In the genomic region with DNA sequence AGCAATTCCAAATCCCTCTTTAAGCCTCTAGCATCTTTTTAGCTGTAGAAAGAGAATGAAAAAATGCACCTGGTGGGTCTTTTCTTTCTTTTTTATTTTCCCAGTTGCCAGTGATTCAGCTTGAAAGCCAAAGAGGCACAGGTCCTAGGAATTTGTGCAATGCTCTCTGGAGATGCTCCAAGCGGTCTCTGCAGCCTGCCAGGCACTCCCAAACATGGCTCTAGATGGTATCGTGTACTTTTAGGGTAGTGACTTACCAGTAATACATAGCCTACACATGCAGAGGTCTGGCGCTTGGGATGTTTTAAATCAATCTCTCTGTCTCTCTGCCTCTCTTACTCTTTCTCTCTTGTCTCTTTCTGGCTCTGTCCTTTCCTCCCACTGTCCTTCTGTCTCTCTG, we compare ENCODE assay signal across 15 mouse cellular contexts. TPM values are rescaled to one million over a fixed set of nuclear protein-coding genes. Genes with fewer than 3 reads are reported as not detected.
DNase-seq lines count a peak whose midpoint lies in the region; ATAC-seq and TF ChIP-seq lines count a peak whose summit lies in the region.
"Had no signal": no experiment of that assay in that cellular context is flagged by ENCODE, and none has a peak within 500 bp of the region (broad histone marks: within the 10 kb centered on the region; RNA-seq: fewer than 3 reads in every experiment).

No protein-coding gene starts in this region.

- 53% methylated on average over 3 of the region's 3 CpGs for WGBS in stomach, postnatal 0 days

- ATAC-seq in stomach, postnatal 0 days (ENCODE audit: low FRiP score, low TSS enrichment): no peak; the same call in 1 of the 2 replicates
- ATAC-seq: forebrain, embryonic 16.5 days; midbrain, embryonic 13.5 days had no signal

- TF ChIP-seq EP300 in stomach, postnatal 0 days (optimal IDR thresholded peaks at IDR 0.05): no peak

- no peaks in the 10 kb centered on the region for H3K27me3 ChIP-seq in stomach, postnatal 0 days (ENCODE audit: control insufficient read depth, insufficient read depth, low read length)
- H3K27me3 ChIP-seq: limb, embryonic 15.5 days; midbrain, embryonic 13.5 days had no signal

- no peaks in the 10 kb centered on the region; the same call in 1 of the 2 replicates for H3K4me1 ChIP-seq in stomach, postnatal 0 days (replicated peaks; ENCODE audit: control insufficient read depth, insufficient read depth)
- H3K4me1 ChIP-seq: limb, embryonic 15.5 days; midbrain, embryonic 13.5 days had no signal

- peak; percentile 27 for DNase-seq in gastrocnemius, adult 2 months
- DNase-seq in gastrocnemius, postnatal 25 days: no peak
- DNase-seq in urinary bladder, postnatal 14 days (ENCODE audit: low spot score): peak; percentile 48
- no peak for DNase-seq in urinary bladder, adult 2 months (ENCODE audit: low spot score)
- peak; percentile 11 to 52 for DNase-seq in heart, adult 9 months (ENCODE audit: low spot score in 2 of 2)
- no peak for DNase-seq in stomach, postnatal 0 days (ENCODE audit: low spot score)
- no peak for DNase-seq in left cerebral cortex, adult 11 months (ENCODE audit: low spot score)
- no peak for DNase-seq in right cerebral cortex, postnatal 14 days
- DNase-seq: cerebellum, adult 18-20 months; embryo, embryonic 11 days; lung, embryonic 14.5 days had no signal

- H3K9ac ChIP-seq in stomach, postnatal 0 days (ENCODE audit: low read length): no peak overlapping the region
- H3K9ac ChIP-seq: limb, embryonic 15.5 days; lung, embryonic 14.5 days; midbrain, embryonic 13.5 days had no signal

- H3K27ac ChIP-seq in gastrocnemius, adult 2 months: peak overlapping the region; percentile 70
- peak overlapping the region; percentile 82; the same call in 1 of the 2 replicates for H3K27ac ChIP-seq in stomach, postnatal 0 days (replicated peaks)
- H3K27ac ChIP-seq: limb, embryonic 15.5 days; midbrain, embryonic 13.5 days had no signal

- no peaks in the 10 kb centered on the region for H3K9me3 ChIP-seq in stomach, postnatal 0 days (ENCODE audit: control insufficient read depth, low read length)
- H3K9me3 ChIP-seq: limb, embryonic 15.5 days; midbrain, embryonic 13.5 days had no signal

- no peak overlapping the region for H3K4me2 ChIP-seq in stomach, postnatal 0 days (replicated peaks; ENCODE audit: low read depth)
- H3K4me2 ChIP-seq: limb, embryonic 15.5 days; lung, embryonic 14.5 days; midbrain, embryonic 13.5 days had no signal

- H3K4me3 ChIP-seq in gastrocnemius, adult 2 months: no peak overlapping the region
- H3K4me3 ChIP-seq in stomach, postnatal 0 days (ENCODE audit: low read depth, low read length): no peak overlapping the region
- H3K4me3 ChIP-seq: limb, embryonic 15.5 days; midbrain, embryonic 13.5 days had no signal

- intact Hi-C loops in gastrocnemius, adult 2 months (cut with DNase I): no loop called here

- no peak for TF ChIP-seq CTCF in gastrocnemius, adult 2 months (IDR thresholded peaks at IDR 0.05)
- no peak for TF ChIP-seq CTCF in stomach, postnatal 0 days (IDR thresholded peaks at IDR 0.05; ENCODE audit: low read depth)

- no peaks in the 10 kb centered on the region for H3K36me3 ChIP-seq in stomach, postnatal 0 days (ENCODE audit: control insufficient read depth, insufficient read depth, low read length)
- H3K36me3 ChIP-seq: G1E; limb, embryonic 15.5 days; midbrain, embryonic 13.5 days had no signal

RNA-seq across cellular contexts. Expression of a gene that starts 38.0 kb away (rescaled TPM):
- 1 to 10 TPM in 1 of 2 experiments, under 1 TPM in 1; 0.99 to 1.8 TPM for total RNA-seq in gastrocnemius, adult 2 months (2021)
- 1 to 10 TPM; 1.0 to 1.2 TPM for total RNA-seq in gastrocnemius, postnatal 25 days (2021)
- 15.7 and 16.2 TPM in 2 replicates for polyA plus RNA-seq in urinary bladder, adult 2 months (2012; rRNA removed)
- polyA plus RNA-seq in stomach, postnatal 0 days (2015; fragmentation: Nextera tagmentation; extraction: Ambion mirVana): 2.9 and 3.2 TPM in 2 replicates
- polyA plus RNA-seq: G1E had no signal

RNA-seq across cellular contexts. Expression of a gene that starts 58.7 kb away (rescaled TPM):
- 10 to 100 TPM; 32.8 to 80.8 TPM for total RNA-seq in gastrocnemius, adult 2 months (2021)
- 10 to 100 TPM; 21.0 to 21.5 TPM for total RNA-seq in gastrocnemius, postnatal 25 days (2021)
- polyA plus RNA-seq in urinary bladder, adult 2 months (2012; rRNA removed): 110 and 127 TPM in 2 replicates
- polyA plus RNA-seq in stomach, postnatal 0 days (2015; fragmentation: Nextera tagmentation; extraction: Ambion mirVana): 19.0 and 21.1 TPM in 2 replicates
- polyA plus RNA-seq: G1E had no signal

Comparison
In these comparisons a context has a peak if more than half of its experiments do, and no peak if none do; other contexts are left out.
1. DNase-seq: peak in gastrocnemius, adult 2 months (single experiment), urinary bladder, postnatal 14 days (single experiment) and heart, adult 9 months (2 of 2); none in gastrocnemius, postnatal 25 days (single experiment), urinary bladder, adult 2 months (single experiment), stomach, postnatal 0 days (single experiment), left cerebral cortex, adult 11 months (single experiment) and right cerebral cortex, postnatal 14 days (single experiment).